Mouse (Mus musculus) mouse embryonic stem cell (cell line): ENCODE results near the gene Phf6.
"Not testable (repeated sequence)": the region's sequence is repeated elsewhere in the genome, so short reads cannot be mapped to it uniquely, and the experiment has no call there.

Source experiments
- in situ Hi-C, 2 experiments: fragments of 300-500 bp; cut with MboI; formaldehyde crosslinking; loops; 1 replicate in 1 of 2; 3 replicates in 1 of 2; pipeline ENCODE4 v1.14.3; 2019 to 2020; ENCODE audit warnings: low sequenced_read_pairs in 2 of 2, low pct_unique_long_range_greater_than_20kb in 1 of 2, mixed read lengths in 1 of 2; ENCODE audit not compliant: unreplicated experiment in 1 of 2

Gene Phf6

DNA sequence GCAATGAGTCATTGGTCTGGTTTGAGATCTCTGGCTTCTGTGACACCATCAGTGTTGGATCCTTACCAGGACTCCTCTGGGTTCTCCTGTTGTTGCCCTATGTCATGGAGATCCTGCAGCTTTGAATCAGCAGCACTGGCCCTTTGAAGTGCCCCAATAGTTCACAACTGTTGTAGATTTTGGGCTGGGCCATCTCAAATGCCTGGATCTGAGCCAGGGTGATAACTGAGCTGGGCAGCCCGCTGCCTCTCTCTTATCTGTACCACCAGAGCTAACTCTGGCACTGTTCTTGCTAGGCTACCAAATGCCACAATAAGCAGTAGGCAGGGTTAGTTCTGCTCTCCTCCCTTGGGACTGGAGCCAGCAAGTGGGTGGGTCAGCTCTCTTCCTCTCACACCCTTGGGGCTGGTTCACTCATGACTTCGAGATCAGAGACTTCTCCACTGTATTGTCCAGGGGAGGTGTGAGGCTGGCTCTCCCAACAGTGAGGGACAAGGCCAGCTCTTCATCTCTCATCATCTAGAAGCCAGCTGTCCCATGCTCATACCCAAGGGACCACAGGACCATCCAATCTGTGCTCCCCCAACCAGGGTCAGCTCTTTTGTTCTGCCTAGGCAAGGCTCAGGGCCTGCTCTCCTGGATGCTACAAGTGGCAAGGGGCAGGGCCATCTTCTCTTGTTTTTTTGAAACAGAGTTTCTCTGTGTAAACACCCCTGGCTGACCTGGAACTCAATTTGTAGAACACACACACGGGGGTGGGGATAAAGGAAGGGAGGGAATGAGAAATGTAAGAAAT, 59.3 kb downstream of the Phf6 start:
- in situ Hi-C loops, result no loop called here

DNA sequence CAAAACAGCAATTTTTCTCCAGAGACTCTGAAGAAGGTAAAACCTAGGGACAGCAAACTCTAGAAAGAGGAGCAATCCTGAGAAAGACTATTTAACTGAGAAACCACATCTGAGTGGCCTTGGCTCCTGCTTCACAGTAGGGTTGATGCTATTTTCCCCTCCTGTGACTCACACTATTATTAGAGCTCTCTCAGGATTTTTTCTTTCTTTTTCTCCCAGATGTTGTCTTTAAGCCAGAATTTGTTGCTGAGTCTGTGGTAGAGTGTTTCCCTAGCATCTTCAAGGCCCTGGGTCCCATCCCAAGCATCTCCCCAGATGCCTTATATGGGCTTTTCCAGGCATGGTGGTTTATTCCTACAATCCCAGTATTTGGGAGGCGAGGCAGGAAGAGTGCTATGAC, 60.1 kb downstream of the Phf6 start:
- in situ Hi-C loops, result no loop called here

DNA sequence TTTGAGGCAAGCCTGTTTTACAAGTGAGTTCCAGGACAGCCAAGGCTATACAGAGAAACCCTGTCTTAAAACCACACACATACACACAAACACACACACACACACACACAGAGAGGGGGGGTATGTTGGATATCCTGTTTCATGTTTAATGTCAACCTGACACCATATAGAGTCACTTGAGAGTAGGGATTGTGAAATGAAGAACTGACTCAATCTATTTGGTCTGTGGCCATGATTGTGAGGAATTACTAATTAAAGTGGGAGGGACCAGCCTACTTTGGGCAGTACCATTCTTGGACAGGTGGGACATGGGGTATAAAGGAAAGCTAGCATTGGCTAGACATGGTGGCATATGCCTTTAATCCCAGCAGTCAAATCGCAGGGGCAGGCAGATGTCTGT, 60.6 kb downstream of the Phf6 start:
- in situ Hi-C loops, result no loop called here

DNA sequence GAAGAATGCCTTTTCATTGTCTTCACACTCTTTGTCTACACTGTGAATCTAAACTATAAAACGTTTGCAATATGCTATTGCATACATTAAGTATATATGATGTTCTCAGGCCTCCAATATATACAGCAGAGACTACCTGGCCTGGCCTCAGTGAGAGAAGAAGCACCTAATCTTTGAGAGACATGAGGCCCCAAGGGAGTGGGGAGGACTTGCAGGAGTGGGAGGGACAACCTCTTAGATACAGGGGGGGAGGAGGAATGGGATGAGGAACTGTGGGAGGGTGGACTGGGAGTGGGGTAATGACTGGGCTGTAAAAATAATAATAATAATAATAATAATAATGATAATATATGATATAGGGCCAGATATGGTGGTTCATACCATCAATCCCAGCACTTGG, 66.5 kb downstream of the Phf6 start:
- in situ Hi-C loops, result no loop called here

DNA sequence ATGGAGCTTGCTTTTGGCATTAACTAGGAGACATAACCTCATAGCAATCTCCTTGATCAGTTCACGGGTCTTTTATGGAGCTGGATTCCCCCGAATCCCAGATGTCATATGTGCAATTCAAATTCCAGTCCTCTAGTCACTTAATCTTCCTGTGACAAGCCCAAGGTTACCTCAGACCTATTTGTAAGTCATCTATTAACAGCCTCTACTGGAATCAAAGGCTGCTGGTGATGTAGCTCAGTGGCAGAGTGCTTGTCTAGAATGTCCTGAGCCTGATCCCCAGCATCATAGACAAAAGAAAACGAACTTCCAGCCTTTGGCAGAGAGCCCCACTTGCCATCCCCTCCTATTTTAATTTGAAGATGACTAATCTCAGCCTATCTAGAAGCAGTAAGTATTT, 69.3 kb downstream of the Phf6 start:
- in situ Hi-C loops, result no loop called here

DNA sequence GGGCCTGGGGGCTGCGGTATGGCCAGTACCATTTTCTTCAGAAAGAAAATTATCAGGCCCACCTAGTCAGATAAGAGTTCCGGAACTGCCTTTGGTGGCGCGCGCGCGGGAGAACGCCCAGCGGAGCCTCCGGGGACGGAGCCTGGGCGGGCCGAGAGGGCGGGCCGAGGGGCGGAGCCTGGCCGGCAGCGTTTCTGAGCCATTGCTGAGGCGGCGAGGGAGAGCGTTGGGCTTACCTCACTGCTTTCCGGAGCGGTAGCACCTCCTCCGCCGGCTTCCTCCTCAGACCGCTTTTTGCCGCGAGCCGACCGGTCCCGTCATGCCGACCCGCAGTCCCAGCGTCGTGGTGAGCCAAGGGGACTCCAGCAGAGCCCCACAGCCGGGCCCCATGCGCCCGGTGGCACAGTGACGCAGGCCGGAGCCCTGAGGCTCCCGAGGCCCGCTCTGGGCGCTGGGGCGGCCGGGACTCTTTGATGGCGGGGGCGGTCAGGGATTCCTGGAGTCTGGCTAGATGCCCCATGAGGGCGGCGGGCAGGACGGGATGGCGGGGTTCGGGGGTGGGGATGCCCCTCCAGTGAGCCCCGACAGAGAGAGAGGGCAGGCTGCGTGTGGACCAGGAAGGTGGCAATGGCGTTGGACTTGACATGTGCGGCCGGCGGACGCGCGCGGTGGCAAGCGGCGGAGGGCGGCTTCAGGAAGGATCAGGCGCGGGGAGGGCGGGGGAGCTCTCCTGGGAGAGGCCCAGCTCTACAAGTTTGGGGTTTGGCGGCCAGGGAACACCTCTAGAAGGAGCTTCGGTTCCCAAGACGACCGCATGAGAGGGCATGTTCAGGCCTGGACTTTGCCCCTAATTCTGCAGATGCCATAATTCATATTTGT, 76.1 kb downstream of the Phf6 start, which contains the start of gene Hprt:
Gene Hprt, plus strand, starts transcription at position 233 of the 879 bp plus-strand sequence.
- in situ Hi-C loops, result no loop called here

DNA sequence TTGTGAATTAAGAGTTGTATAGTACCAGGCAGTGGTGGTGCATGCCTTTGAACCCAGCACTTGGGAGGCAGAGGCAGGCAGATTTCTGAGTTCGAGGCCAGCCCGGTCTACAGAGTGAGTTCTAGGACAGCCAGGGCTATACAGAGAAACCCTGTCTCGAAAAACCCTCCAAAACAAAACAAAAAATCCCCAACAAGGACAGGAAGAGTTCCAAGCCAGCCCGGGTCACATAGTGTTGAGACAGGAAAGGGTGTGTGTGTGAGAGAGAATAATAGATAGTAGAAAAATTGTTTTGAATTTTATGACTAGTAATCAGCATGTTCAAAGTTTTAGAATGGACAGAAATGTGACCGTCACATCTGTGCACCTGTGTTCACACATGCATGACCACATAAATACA, 82.7 kb downstream of the Phf6 start:
- in situ Hi-C loops, result not testable (repeated sequence)

DNA sequence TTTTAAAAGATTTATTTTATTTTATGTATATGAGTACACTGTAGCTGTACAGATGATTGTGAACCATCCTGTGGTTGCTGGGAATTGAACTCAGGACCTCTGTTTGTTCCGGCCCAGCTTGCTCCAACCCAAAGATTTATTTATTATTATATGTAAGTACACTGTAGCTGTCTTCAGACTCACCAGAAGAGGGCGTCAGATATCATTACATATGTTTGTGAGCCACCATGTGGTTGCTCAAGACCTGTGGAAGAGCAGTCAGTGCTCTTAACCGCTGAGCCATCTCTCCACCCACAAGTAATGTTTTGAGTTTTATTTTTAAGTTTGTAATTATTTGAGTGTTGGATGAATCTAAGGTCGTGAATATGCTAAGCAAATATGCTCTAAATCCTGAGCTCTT, 92.8 kb downstream of the Phf6 start:
- in situ Hi-C loops, result loop anchor here in 1 of 2 experiments (25.0 kb wide), 1 partner anchor 232 kb away; the partner anchor contains the start of gene Plac1

DNA sequence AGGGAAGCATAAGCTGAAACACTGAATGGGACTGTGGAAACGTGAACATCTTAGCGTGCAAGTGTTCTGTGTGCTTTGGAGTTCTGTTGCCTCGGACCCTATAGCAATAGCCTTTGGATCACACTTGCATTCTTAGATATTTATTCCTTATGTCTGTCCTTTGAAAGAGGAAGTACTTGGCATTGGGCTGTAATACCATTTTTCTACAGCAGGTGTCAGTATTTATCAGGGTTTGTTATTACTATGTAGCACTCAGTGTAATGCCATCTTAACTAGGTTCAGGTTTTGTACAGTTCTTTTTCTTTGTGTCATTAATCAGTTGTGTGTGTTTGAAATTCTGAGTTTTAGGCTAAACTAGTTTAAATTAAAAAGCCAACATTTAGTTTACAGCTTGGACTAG, 94.0 kb downstream of the Phf6 start:
- in situ Hi-C loops, result loop anchor here in 1 of 2 experiments (25.0 kb wide), 1 partner anchor 231 kb away; the partner anchor contains the start of gene Plac1
